Mouse (Mus musculus) heart, embryonic 16.5 days (tissue): ENCODE results near the gene Aspdh. TPM values are rescaled to one million over a fixed set of nuclear protein-coding genes. Genes with fewer than 3 reads are reported as not detected.
A peak's percentile ranks its signal among the peaks of the same experiment; 100 is the strongest.

Experiments used
- ATAC-seq: fragments of 200-750 bp; cut with Nextera tagmentation; replicated peaks from 2 replicates; pipeline ENCODE4 v1.8.0; 2017; ENCODE audit warnings: moderate number of reproducible peaks; ENCODE audit not compliant: insufficient read depth, low FRiP score; ENCODE audit errors: extremely low read depth
- H3K27ac ChIP-seq: fragments of 300-500 bp; sonication (generic); 2 replicates; pipeline ENCODE4 v1.5.1; 2014; ENCODE audit warnings: mild to moderate bottlenecking, low read length, control low read depth, moderate library complexity
- H3K27me3 ChIP-seq: fragments of 300-500 bp; sonication (generic); 2 replicates; pipeline ENCODE4 v1.6.1; 2014; ENCODE audit warnings: low read length, mixed read lengths; ENCODE audit not compliant: control insufficient read depth, insufficient read depth
- H3K36me3 ChIP-seq: fragments of 300-500 bp; sonication (generic); 2 replicates; pipeline ENCODE4 v1.6.1; 2014; ENCODE audit not compliant: control insufficient read depth, insufficient read depth
- H3K4me1 ChIP-seq: fragments of 300-500 bp; sonication (generic); 2 replicates; pipeline ENCODE4 v1.6.1; 2014; ENCODE audit warnings: low read length, mixed read lengths; ENCODE audit not compliant: control insufficient read depth, insufficient read depth
- H3K4me2 ChIP-seq: fragments of 300-500 bp; sonication (generic); 2 replicates; pipeline ENCODE4 v1.6.1; 2014; ENCODE audit warnings: low read depth, mild to moderate bottlenecking, control low read depth, low read length
- H3K4me3 ChIP-seq: fragments of 300-500 bp; sonication (generic); 2 replicates; pipeline ENCODE4 v1.5.1; 2014; ENCODE audit warnings: mild to moderate bottlenecking, control low read depth, low read length
- H3K9ac ChIP-seq: fragments of 300-500 bp; sonication (generic); 2 replicates; pipeline ENCODE4 v1.6.1; 2014; ENCODE audit warnings: low read length, control low read depth
- H3K9me3 ChIP-seq: fragments of 300-500 bp; sonication (generic); replicated peaks from 2 replicates; pipeline ENCODE4 v1.6.1; 2016; ENCODE audit warnings: low read length; ENCODE audit not compliant: control insufficient read depth
- WGBS: fragments of 180-500 bp; shearing (Covaris S2); extraction: QIAGEN DNeasy Blood & Tissue Kit; methylation state at CpG from one replicate; pipeline ENCODE4 v1.1.7; 2014; 5-methylcytosine and 5-hydroxymethylcytosine counted together
- polyA plus RNA-seq: library from polyadenylated mRNA; unstranded; fragments of >200 nt; fragmentation: Nextera tagmentation; extraction: Ambion mirVana; gene quantifications from 2 replicates; pipeline ENCODE4 v1.2.1, GENCODE M21; 2015

Gene Aspdh
- polyA plus RNA-seq, result 0.62 and 1.2 TPM in 2 replicates

DNA sequence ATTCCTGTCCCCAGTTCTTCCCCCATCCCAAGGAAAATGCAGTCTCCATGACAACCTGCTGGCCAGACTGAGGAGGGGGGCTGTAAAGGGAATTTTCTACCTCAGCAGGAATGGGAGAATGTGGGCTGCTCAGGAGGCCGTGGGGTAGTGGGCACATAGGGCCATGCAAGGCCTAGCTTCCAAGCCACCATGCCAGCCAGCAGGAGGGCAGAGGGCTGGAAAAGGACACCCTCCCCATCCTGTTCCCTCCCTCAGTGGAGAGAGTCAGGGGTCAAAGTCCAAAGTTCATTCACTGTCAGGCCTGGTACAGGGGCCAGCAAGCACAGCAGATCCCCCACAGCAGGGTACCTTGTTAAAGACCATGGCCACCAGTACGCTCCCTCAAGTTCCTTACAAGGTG, at the start of gene Aspdh:
Gene Aspdh, plus strand, starts transcription at position 281 of the 400 bp plus-strand sequence.
- Histone ChIP-seq H3K4me1 (peaks cover 18% of the 10 kb centered on the region), H3K9me3 (no peaks in the 10 kb centered on the region), H3K27ac (no peak within 1 kb of the TSS), H3K4me3 (no peak within 1 kb of the TSS), H3K36me3 (0 out of 2 replicates have a peak, but pooled peaks cover 4% of the 10 kb centered on the region), H3K27me3 (peaks cover 27% of the 10 kb centered on the region), H3K9ac (0 out of 2 replicates have a peak within 1 kb of the TSS, but pooled peaks have one; percentile 46), H3K4me2 (no peak within 1 kb of the TSS)
- WGBS, result 79% methylated on average over 2 of the region's 2 CpGs
- no peak for ATAC-seq

DNA sequence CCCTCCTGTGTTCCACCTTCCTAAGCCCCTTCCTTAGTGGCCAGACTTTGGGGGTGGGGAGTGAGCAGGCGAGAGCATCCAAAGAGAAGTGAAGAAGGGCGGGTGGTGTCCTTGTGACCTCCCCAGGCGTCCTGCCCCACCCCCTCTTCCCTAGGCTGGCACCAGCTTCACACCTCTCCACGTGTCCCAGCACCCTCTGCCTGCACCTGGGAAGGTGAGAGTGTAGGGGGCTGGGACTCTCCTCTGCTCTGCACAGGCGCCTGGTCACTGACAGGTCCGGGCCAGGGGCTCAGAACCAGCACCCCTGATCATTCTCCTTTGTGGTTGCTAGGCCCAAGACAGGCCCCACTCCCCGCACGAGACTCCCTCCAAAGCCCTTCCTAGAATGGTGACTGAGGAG, 37.5 kb upstream of the Aspdh start:
- H3K27ac ChIP-seq, result no peak overlapping the region
- peaks cover 7% of the 10 kb centered on the region; the same call in 1 of the 2 replicates for H3K4me1 ChIP-seq
- no peaks in the 10 kb centered on the region for H3K36me3 ChIP-seq
- H3K9ac ChIP-seq, result no peak overlapping the region
- H3K27me3 ChIP-seq, result peaks cover 51% of the 10 kb centered on the region
- 14% methylated on average over 8 of the region's 8 CpGs for WGBS
- no peak overlapping the region for H3K4me2 ChIP-seq
- no peak overlapping the region for H3K4me3 ChIP-seq
- H3K9me3 ChIP-seq, result no peaks in the 10 kb centered on the region
- no peak for ATAC-seq

DNA sequence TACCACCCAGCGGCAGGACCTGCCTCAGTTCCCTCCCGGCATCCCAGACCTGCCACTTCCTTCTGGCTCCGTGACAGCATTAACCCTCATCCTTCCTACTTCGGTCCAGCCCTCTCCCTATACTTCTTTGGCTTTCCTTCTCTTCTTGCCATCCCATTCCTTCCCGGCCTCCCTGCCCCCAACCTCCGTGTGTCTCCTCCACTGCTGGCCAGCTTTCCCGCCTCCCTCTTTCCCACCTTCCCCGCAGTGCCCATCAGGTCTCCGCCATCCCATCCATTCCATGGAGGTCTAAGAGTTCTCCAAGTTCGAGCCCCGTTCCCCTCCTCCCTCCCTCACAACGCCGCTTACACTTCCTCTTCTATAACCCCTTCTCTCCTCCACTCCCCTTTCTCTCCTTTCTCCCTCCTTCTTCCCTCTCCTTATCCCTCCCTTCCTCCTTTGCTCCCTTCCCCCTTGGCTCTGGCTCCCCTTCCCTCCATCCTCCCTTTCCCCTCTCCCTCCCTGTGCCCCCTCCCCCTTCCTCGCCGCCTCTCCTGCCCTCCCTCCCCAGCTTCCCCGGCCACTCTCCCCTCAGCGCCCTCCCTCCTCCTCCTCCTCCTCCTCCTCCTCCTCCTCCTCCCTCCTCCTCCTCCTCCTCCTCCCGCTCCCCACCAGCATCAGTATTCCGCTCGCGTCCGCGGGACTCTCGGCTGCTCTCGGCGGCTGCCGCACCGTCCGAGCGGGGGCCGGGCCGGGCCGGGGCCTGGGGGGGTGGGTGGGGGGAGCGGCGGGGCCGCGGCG, 36.8 kb upstream of the Aspdh start:
- H3K27me3 ChIP-seq, result peaks cover 52% of the 10 kb centered on the region
- peak overlapping the region; percentile 71 for H3K4me2 ChIP-seq

DNA sequence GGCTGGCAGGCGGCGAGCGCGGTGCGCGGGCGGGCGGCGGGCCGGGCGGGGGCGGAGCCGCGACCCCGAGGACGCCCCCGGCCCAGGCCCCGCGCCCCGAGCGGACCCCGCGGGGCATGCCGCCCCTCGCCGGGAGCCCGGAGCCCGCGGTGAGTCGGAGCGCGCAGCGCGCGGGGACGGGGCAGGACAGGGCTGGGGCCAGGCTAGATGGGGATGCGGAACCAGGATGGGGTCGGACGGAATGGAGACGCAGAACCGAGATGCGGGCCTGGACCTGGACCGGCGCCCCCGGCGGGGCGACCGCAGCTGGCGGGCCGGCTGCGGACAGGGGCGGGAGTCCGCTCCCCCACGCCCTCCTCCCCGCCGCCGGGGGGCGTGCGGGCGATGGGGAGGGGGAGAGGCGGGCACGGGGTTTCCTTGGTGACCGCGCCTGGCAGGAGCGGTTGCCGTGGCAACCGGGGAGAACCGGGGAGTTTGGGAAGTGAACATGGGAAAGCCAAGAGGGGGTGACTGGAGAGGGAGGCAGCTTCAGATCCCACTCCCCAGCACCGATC, 36.1 kb upstream of the Aspdh start, which contains the start of gene Lrrc4b:
Gene Lrrc4b, plus strand, starts transcription at position 51 of the 554 bp plus-strand sequence.
- under 1% methylated on average over 61 of the region's 69 CpGs for WGBS
- no peak within 1 kb of the TSS for H3K9ac ChIP-seq

More for the DNA sequence above, 36.8 kb upstream of the Aspdh start:
- H3K9ac ChIP-seq, result no peak overlapping the region
- no peaks in the 10 kb centered on the region for H3K36me3 ChIP-seq
- 0 out of 2 replicates have a peak, but pooled peaks have one; percentile 19 for ATAC-seq
- H3K4me1 ChIP-seq, result peaks cover 7% of the 10 kb centered on the region; the same call in 1 of the 2 replicates
- no peaks in the 10 kb centered on the region for H3K9me3 ChIP-seq
- H3K4me3 ChIP-seq, result peak overlapping the region; percentile 55
- WGBS, result 4% methylated on average over 17 of the region's 38 CpGs
- no peak overlapping the region for H3K27ac ChIP-seq

DNA sequence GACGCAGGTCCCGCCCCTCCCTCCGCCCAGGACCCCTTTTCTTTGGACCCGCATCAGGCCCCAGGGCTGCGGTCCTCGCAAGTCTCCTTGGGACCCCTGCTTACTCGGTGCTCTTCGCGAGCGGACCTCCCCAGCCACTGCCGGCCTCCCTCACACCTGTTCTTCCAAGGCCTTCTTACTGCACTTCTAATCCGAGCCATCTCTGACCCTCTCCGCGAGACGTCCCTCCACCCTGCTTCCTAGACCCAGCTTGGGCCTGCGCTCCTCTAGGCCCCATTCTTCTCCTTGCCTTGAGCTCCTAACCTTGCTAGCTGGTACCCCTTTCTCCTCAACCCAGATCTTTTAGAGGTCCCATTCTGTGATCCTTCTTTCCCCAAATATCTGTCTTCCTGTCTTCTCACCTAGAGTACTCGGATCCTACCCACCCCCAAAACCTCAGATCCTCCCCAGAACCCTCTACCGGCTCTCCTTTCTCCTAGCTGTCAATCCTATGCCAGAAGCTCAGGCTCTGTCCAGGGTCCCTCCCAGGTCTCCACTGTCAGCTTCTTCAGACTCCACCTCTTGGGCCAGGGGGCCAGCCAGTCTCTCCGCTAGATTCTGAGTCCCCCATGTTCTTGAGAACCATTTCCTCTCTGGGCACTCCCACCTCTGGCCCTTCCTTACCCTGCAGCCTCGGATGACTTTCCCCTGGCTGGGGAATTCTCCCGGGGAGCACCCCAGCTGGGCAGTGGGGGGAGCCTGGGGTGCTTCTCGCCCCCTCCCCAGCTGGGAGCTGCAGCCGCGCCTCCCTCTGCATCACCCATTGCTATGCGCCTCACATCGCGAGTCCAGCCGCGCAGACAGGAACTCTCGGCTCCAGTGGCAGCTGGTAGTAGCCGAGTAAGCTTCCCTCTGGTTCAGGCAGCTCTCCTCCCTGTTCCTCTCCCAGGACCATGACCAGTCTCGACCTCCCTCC, 35.4 kb upstream of the Aspdh start:
- peaks cover 7% of the 10 kb centered on the region; the same call in 1 of the 2 replicates for H3K4me1 ChIP-seq
- peaks cover 59% of the 10 kb centered on the region for H3K27me3 ChIP-seq
- no peak overlapping the region for H3K27ac ChIP-seq
- peak overlapping the region; percentile 55 for H3K4me3 ChIP-seq
- no peaks in the 10 kb centered on the region for H3K36me3 ChIP-seq
- no peak for ATAC-seq
- WGBS, result 4% methylated on average over 30 of the region's 32 CpGs
- no peak overlapping the region for H3K9ac ChIP-seq
- peak overlapping the region; percentile 71; the same call in 1 of the 2 replicates for H3K4me2 ChIP-seq
- H3K9me3 ChIP-seq, result no peaks in the 10 kb centered on the region

More for the DNA sequence above, 36.1 kb upstream of the Aspdh start, which contains the start of gene Lrrc4b:
- peak within 1 kb of the TSS; percentile 71 for H3K4me2 ChIP-seq
- peaks cover 56% of the 10 kb centered on the region for H3K27me3 ChIP-seq
- H3K4me3 ChIP-seq, result peak within 1 kb of the TSS; percentile 55
- peak; percentile 23; the same call in 1 of the 2 replicates for ATAC-seq
- no peak within 1 kb of the TSS for H3K27ac ChIP-seq
- H3K9me3 ChIP-seq, result no peaks in the 10 kb centered on the region
- H3K36me3 ChIP-seq, result no peaks in the 10 kb centered on the region
- peaks cover 7% of the 10 kb centered on the region; the same call in 1 of the 2 replicates for H3K4me1 ChIP-seq

DNA sequence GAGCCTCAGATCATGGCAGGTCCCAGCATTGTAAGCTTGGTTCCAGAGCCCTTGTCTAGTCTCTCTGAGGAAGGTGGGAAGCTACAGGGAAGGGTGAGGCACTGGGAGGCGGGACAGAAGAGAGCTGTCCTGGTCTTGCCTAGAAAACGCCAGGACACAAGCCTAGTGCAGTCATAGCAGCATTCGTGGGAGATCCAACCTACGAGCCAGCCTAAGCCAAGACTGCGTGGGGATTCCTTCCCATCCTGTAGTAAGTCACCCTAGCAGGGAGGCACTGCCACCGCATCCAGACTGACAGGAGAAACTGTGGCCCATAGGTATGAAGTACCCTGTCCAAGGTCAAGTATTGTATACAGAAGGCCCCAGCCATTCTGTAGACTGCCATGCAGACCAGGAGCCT, 32.6 kb upstream of the Aspdh start:
- H3K27me3 ChIP-seq, result peaks cover 51% of the 10 kb centered on the region
- H3K4me1 ChIP-seq, result peaks cover 7% of the 10 kb centered on the region; the same call in 1 of the 2 replicates
- H3K4me2 ChIP-seq, result no peak overlapping the region
- H3K9me3 ChIP-seq, result no peaks in the 10 kb centered on the region
- H3K27ac ChIP-seq, result no peak overlapping the region
- H3K9ac ChIP-seq, result no peak overlapping the region
- 61% methylated on average over 6 of the region's 6 CpGs for WGBS
- ATAC-seq, result no peak
- H3K4me3 ChIP-seq, result no peak overlapping the region
- H3K36me3 ChIP-seq, result no peaks in the 10 kb centered on the region

DNA sequence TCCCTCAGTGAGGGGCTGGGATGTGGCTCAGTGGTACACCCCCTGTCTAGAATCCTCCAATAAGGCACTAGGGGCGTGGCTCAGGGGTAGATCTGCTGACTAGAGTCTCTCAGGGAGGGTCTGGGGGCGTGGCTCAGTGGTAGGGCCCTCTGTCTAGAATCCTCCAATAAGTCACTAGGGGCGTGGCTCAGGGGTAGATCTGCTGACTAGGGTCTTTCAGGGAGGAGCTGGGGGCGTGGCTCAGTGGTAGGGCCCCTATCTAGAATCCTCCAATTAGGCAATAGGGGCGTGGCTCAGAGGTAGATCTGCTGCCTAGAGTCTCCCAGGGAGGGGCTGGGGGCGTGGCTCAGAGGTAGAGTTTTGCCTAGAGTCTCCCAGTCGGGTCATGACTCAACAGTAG, 31.8 kb upstream of the Aspdh start:
- Histone ChIP-seq H3K9me3 (no peaks in the 10 kb centered on the region), H3K4me3 (no peak overlapping the region), H3K27ac (no peak overlapping the region), H3K27me3 (peaks cover 46% of the 10 kb centered on the region), H3K4me2 (no peak overlapping the region), H3K4me1 (peaks cover 5% of the 10 kb centered on the region; the same call in 1 of the 2 replicates), H3K36me3 (no peaks in the 10 kb centered on the region), H3K9ac (no peak overlapping the region)
- no peak for ATAC-seq
- WGBS, result 3% methylated on average over 7 of the region's 7 CpGs

DNA sequence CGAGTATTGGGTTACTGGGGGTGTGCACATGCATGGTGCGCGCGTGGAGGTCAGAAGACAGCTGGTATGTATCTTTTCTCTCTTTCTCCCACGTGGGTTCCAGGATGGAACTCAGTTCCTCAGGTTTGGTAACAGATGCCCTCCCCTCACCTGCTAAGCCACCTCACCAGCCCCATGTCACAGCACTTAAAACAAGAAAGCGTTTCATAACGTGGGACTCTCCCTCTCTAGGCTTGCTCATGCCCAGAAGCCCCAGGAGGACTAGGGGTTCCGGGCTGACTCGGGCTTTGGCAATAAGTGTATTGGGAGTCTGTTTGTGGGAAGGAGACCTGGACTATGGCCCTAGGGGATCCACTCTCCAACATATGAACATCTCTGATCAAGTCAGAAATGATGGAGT, 31.1 kb upstream of the Aspdh start:
- Histone ChIP-seq H3K4me2 (no peak overlapping the region), H3K4me3 (no peak overlapping the region), H3K4me1 (peaks cover 4% of the 10 kb centered on the region; the same call in 1 of the 2 replicates), H3K27ac (no peak overlapping the region), H3K36me3 (no peaks in the 10 kb centered on the region), H3K9me3 (no peaks in the 10 kb centered on the region), H3K27me3 (peaks cover 43% of the 10 kb centered on the region), H3K9ac (no peak overlapping the region)
- ATAC-seq, result no peak
- 68% methylated on average over 9 of the region's 9 CpGs for WGBS
